Mouse (Mus musculus): ENCODE data around the gene Ankrd17. TPM values are rescaled to one million over a fixed set of nuclear protein-coding genes. Genes with fewer than 3 reads are reported as not detected.

The Ankrd17 gene
- polyA plus RNA-seq, 1 experiment from 2014 or later = 16.1 TPM

GRCm38 (mm10) chr5:90339953-90340343 lies 26.4 kb downstream of the Ankrd17 start:
- Histone ChIP-seq H3K4me3 (ENCODE audit: low read length) (no peak overlapping the region), H3K4me2 (ENCODE audit: low read depth, low read length) (no peak overlapping the region), H3K36me3 (ENCODE audit: control insufficient read depth, insufficient read depth, low read length) (no peaks in the 10 kb centered on the region), H3K9ac (ENCODE audit: low read depth, low read length) (no peak overlapping the region), H3K27me3 (replicated peaks; ENCODE audit: control insufficient read depth, insufficient read depth, low read length) (no peaks in the 10 kb centered on the region), H3K4me1 (ENCODE audit: control insufficient read depth, insufficient read depth, low read length) (peaks cover 12% of the 10 kb centered on the region), H3K27ac (ENCODE audit: low read length) (no peak overlapping the region), H3K9me3 (ENCODE audit: control insufficient read depth, low read length) (no peaks in the 10 kb centered on the region)
- 90% methylated on average over 1 of the region's 1 CpGs for WGBS
- no peak; the same call in 1 of the 2 replicates for ATAC-seq

GRCm38 (mm10) chr5:90339129-90339952 lies 27.0 kb downstream of the Ankrd17 start:
- Histone ChIP-seq H3K4me3 (ENCODE audit: low read length) (peak overlapping the region; percentile 12; the same call in 1 of the 2 replicates), H3K4me2 (ENCODE audit: low read depth, low read length) (0 out of 2 replicates have a peak overlapping the region, but pooled peaks have one; percentile 17)
- WGBS = 31% methylated on average over 5 of the region's 5 CpGs

GRCm38 (mm10) chr5:90338177-90339091 lies 27.9 kb downstream of the Ankrd17 start:
- Histone ChIP-seq H3K4me2 (ENCODE audit: low read depth, low read length) (no peak overlapping the region), H3K9me3 (ENCODE audit: control insufficient read depth, low read length) (no peaks in the 10 kb centered on the region), H3K9ac (ENCODE audit: low read depth, low read length) (no peak overlapping the region), H3K27me3 (replicated peaks; ENCODE audit: control insufficient read depth, insufficient read depth, low read length) (no peaks in the 10 kb centered on the region), H3K36me3 (ENCODE audit: control insufficient read depth, insufficient read depth, low read length) (no peaks in the 10 kb centered on the region), H3K4me1 (ENCODE audit: control insufficient read depth, insufficient read depth, low read length) (peaks cover 12% of the 10 kb centered on the region), H3K27ac (ENCODE audit: low read length) (no peak overlapping the region), H3K4me3 (ENCODE audit: low read length) (no peak overlapping the region)
- 76% methylated on average over 7 of the region's 7 CpGs for WGBS
- peak; percentile 41 for ATAC-seq

More at GRCm38 (mm10) chr5:90339129-90339952, 27.0 kb downstream of the Ankrd17 start:
- peaks cover 12% of the 10 kb centered on the region for H3K4me1 ChIP-seq (ENCODE audit: control insufficient read depth, insufficient read depth, low read length)
- no peak overlapping the region for H3K9ac ChIP-seq (ENCODE audit: low read depth, low read length)
- H3K27ac ChIP-seq (ENCODE audit: low read length) = no peak overlapping the region
- peak; percentile 90 for ATAC-seq
- H3K27me3 ChIP-seq (replicated peaks; ENCODE audit: control insufficient read depth, insufficient read depth, low read length) = no peaks in the 10 kb centered on the region
- no peaks in the 10 kb centered on the region for H3K9me3 ChIP-seq (ENCODE audit: control insufficient read depth, low read length)
- no peaks in the 10 kb centered on the region for H3K36me3 ChIP-seq (ENCODE audit: control insufficient read depth, insufficient read depth, low read length)

- Histone ChIP-seq H3K27ac (ENCODE audit: low read length) (no peak overlapping the region), H3K4me2 (ENCODE audit: low read depth, low read length) (no peak overlapping the region), H3K9ac (ENCODE audit: low read depth, low read length) (no peak overlapping the region), H3K36me3 (ENCODE audit: control insufficient read depth, insufficient read depth, low read length) (no peaks in the 10 kb centered on the region), H3K27me3 (replicated peaks; ENCODE audit: control insufficient read depth, insufficient read depth, low read length) (no peaks in the 10 kb centered on the region), H3K9me3 (ENCODE audit: control insufficient read depth, low read length) (no peaks in the 10 kb centered on the region), H3K4me1 (ENCODE audit: control insufficient read depth, insufficient read depth, low read length) (no peaks in the 10 kb centered on the region; the same call in 1 of the 2 replicates), H3K4me3 (ENCODE audit: low read length) (no peak overlapping the region)
- no peak for ATAC-seq
- WGBS = 91% methylated on average over 2 of the region's 2 CpGs
Measured at GRCm38 (mm10) chr5:90332478-90332877, 33.9 kb downstream of the Ankrd17 start.

- Histone ChIP-seq H3K4me1 (ENCODE audit: control insufficient read depth, insufficient read depth, low read length) (no peaks in the 10 kb centered on the region; the same call in 1 of the 2 replicates), H3K4me3 (ENCODE audit: low read length) (no peak overlapping the region), H3K4me2 (ENCODE audit: low read depth, low read length) (no peak overlapping the region), H3K9me3 (ENCODE audit: control insufficient read depth, low read length) (no peaks in the 10 kb centered on the region), H3K9ac (ENCODE audit: low read depth, low read length) (no peak overlapping the region), H3K27me3 (replicated peaks; ENCODE audit: control insufficient read depth, insufficient read depth, low read length) (no peaks in the 10 kb centered on the region), H3K36me3 (ENCODE audit: control insufficient read depth, insufficient read depth, low read length) (no peaks in the 10 kb centered on the region), H3K27ac (ENCODE audit: low read length) (no peak overlapping the region)
- WGBS = 77% methylated on average over 1 of the region's 1 CpGs
- 0 out of 2 replicates have a peak, but pooled peaks have one; percentile 16 for ATAC-seq
Measured at GRCm38 (mm10) chr5:90331071-90331470, 35.3 kb downstream of the Ankrd17 start.

- no peaks in the 10 kb centered on the region for H3K4me1 ChIP-seq (ENCODE audit: control insufficient read depth, insufficient read depth, low read length)
- ATAC-seq = no peak
- WGBS = 94% methylated on average over 11 of the region's 11 CpGs
Measured at GRCm38 (mm10) chr5:90298396-90298795, 68.0 kb downstream of the Ankrd17 start.

GRCm38 (mm10) chr5:90289887-90290286 lies 76.5 kb downstream of the Ankrd17 start:
- Histone ChIP-seq H3K36me3 (ENCODE audit: control insufficient read depth, insufficient read depth, low read length) (0 out of 2 replicates have a peak, but pooled peaks cover 6% of the 10 kb centered on the region), H3K9ac (ENCODE audit: low read depth, low read length) (no peak overlapping the region), H3K27ac (ENCODE audit: low read length) (no peak overlapping the region), H3K4me3 (ENCODE audit: low read length) (no peak overlapping the region), H3K4me2 (ENCODE audit: low read depth, low read length) (no peak overlapping the region), H3K27me3 (replicated peaks; ENCODE audit: control insufficient read depth, insufficient read depth, low read length) (no peaks in the 10 kb centered on the region), H3K4me1 (ENCODE audit: control insufficient read depth, insufficient read depth, low read length) (no peaks in the 10 kb centered on the region), H3K9me3 (ENCODE audit: control insufficient read depth, low read length) (no peaks in the 10 kb centered on the region)
- ATAC-seq = no peak

More at GRCm38 (mm10) chr5:90298396-90298795, 68.0 kb downstream of the Ankrd17 start:
- no peak overlapping the region for H3K4me2 ChIP-seq (ENCODE audit: low read depth, low read length)
- H3K27ac ChIP-seq (ENCODE audit: low read length) = no peak overlapping the region
- H3K9ac ChIP-seq (ENCODE audit: low read depth, low read length) = no peak overlapping the region
- H3K4me3 ChIP-seq (ENCODE audit: low read length) = no peak overlapping the region
- peaks cover 2% of the 10 kb centered on the region; the same call in 1 of the 2 replicates for H3K36me3 ChIP-seq (ENCODE audit: control insufficient read depth, insufficient read depth, low read length)
- no peaks in the 10 kb centered on the region for H3K9me3 ChIP-seq (ENCODE audit: control insufficient read depth, low read length)
- H3K27me3 ChIP-seq (replicated peaks; ENCODE audit: control insufficient read depth, insufficient read depth, low read length) = no peaks in the 10 kb centered on the region

GRCm38 (mm10) chr5:90286559-90286958 lies 79.8 kb downstream of the Ankrd17 start:
- H3K36me3 ChIP-seq (ENCODE audit: control insufficient read depth, insufficient read depth, low read length) = 0 out of 2 replicates have a peak, but pooled peaks cover 3% of the 10 kb centered on the region
- 76% methylated on average over 2 of the region's 2 CpGs for WGBS
- no peak overlapping the region for H3K27ac ChIP-seq (ENCODE audit: low read length)
- no peak overlapping the region for H3K9ac ChIP-seq (ENCODE audit: low read depth, low read length)
- no peaks in the 10 kb centered on the region for H3K9me3 ChIP-seq (ENCODE audit: control insufficient read depth, low read length)
- H3K4me2 ChIP-seq (ENCODE audit: low read depth, low read length) = no peak overlapping the region
- H3K27me3 ChIP-seq (replicated peaks; ENCODE audit: control insufficient read depth, insufficient read depth, low read length) = no peaks in the 10 kb centered on the region
- H3K4me1 ChIP-seq (ENCODE audit: control insufficient read depth, insufficient read depth, low read length) = no peaks in the 10 kb centered on the region
- no peak for ATAC-seq
- H3K4me3 ChIP-seq (ENCODE audit: low read length) = no peak overlapping the region

GRCm38 (mm10) chr5:90280061-90280460 lies 86.3 kb downstream of the Ankrd17 start:
- Histone ChIP-seq H3K36me3 (ENCODE audit: control insufficient read depth, insufficient read depth, low read length) (no peaks in the 10 kb centered on the region; the same call in 1 of the 2 replicates), H3K9me3 (ENCODE audit: control insufficient read depth, low read length) (no peaks in the 10 kb centered on the region), H3K4me1 (ENCODE audit: control insufficient read depth, insufficient read depth, low read length) (no peaks in the 10 kb centered on the region), H3K27me3 (replicated peaks; ENCODE audit: control insufficient read depth, insufficient read depth, low read length) (no peaks in the 10 kb centered on the region), H3K4me3 (ENCODE audit: low read length) (no peak overlapping the region), H3K4me2 (ENCODE audit: low read depth, low read length) (no peak overlapping the region), H3K27ac (ENCODE audit: low read length) (no peak overlapping the region), H3K9ac (ENCODE audit: low read depth, low read length) (no peak overlapping the region)
- no peak for ATAC-seq
- 97% methylated on average over 1 of the region's 1 CpGs for WGBS
